Mouse (Mus musculus) neutrophil, adult 5-6 weeks (primary cell): ENCODE data around the gene Dcaf17. TPM values are rescaled to one million over a fixed set of nuclear protein-coding genes. Genes with fewer than 3 reads are reported as not detected.

ENCODE experiments used
- ATAC-seq: fragments of 151-379, 151-347 bp; 2 replicates; pipeline ENCODE4 v1.8.0; 2017; ENCODE audit warnings: mild to moderate bottlenecking, moderate TSS enrichment; ENCODE audit not compliant: insufficient number of reproducible peaks, poor library complexity, low FRiP score, severe bottlenecking; ENCODE audit errors: extremely low read depth
- total RNA-seq: library from RNA; stranded (forward); fragments of 200-1000 nt; gene quantifications from 2 replicates; pipeline ENCODE4 v1.2.3, GENCODE M21; 2017

Gene Dcaf17
- total RNA-seq, 1 experiment from 2014 or later = 22.5 TPM

GRCm38 (mm10) chr2:71046751-71047320, 8.3 kb upstream of the Dcaf17 start:
- ATAC-seq = no peak

GRCm38 (mm10) chr2:71048896-71049295, 6.2 kb upstream of the Dcaf17 start:
- 0 out of 2 replicates have a peak, but pooled peaks have one; percentile 1 for ATAC-seq

GRCm38 (mm10) chr2:71050511-71050910, 4.6 kb upstream of the Dcaf17 start:
- ATAC-seq = no peak

GRCm38 (mm10) chr2:71054716-71055115, 412 bp upstream of the Dcaf17 start:
- no peak for ATAC-seq

- ATAC-seq = no peak
These were observed 1.1 kb downstream of the Dcaf17 start for GRCm38 (mm10) chr2:71056115-71056835.

DNA sequence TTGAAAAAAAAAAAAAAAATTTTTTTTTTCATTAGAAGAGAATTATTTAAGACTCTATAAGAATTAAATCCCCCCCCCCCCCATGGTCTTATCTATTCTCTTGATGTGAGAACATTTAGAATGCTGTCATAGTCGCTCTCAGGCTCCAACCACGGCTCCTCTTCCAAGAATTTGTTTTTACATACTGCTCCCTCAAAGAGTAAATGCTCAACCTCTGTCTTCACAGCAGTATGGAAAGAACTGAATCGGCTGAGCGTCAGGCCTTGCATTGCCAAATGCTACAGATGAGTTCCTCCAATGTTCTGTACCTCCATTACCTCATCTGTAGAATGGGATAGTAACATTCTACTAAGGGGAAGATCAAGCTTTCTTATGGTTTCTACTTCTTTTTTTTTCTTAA, 16.5 kb downstream of the Dcaf17 start:
- no peak for ATAC-seq

- ATAC-seq = no peak
These were observed 18.2 kb downstream of the Dcaf17 start for GRCm38 (mm10) chr2:71073330-71073729.

DNA sequence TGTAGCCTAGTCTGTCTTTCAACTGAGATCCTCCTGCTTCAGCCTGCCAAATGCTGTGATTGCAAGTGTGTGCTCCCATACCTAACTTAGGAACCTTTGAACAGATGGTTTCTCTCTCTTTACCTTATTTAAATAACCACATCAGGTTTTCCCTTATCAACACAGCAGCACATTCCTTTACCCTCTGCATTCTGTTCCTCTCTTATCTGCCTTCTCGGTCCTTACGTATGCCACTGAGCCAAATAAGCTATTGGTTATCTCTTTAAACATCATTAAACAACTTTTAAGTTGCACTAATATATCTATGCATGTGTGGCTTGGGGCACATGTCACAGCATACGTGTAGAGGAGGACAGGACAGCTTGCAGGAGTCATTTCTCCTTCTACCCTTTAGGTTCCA, 18.7 kb downstream of the Dcaf17 start:
- no peak for ATAC-seq

- no peak for ATAC-seq
These were observed 27.3 kb downstream of the Dcaf17 start for GRCm38 (mm10) chr2:71082416-71082815.

DNA sequence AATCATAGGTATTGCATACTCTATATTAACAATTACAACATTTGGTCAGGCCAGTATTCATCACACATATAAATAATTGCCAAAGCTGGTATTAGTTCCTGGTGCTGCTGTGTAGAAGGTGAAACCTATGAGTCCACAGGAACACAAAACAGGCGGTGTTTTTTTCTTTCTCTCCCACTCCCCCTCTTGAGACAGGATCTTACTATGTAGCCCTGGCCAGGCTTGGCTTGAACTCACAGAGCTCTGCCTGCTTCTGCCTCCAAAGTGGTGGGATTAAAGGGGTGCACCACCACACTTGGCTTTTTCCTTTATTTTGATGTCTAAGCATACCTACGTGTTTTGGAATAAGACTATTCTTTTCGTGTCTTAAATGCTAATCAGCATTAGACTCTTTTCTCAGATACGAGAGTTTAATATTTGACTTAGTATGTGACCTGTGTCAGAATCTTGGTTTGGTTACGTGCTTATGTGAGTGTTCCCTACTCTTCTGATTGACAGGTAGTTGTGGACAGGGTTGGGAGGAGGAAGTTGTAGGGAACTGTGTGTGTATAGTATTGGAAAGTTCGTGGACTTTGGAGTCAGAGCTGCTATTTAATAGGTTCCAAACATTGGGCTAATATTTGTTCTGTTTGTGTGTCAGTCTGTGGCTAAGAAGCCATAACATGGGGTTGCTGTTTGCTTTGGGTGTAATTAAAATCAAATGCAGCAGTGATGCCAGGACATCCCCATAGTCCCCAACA, 28.5 kb downstream of the Dcaf17 start:
- no peak for ATAC-seq

DNA sequence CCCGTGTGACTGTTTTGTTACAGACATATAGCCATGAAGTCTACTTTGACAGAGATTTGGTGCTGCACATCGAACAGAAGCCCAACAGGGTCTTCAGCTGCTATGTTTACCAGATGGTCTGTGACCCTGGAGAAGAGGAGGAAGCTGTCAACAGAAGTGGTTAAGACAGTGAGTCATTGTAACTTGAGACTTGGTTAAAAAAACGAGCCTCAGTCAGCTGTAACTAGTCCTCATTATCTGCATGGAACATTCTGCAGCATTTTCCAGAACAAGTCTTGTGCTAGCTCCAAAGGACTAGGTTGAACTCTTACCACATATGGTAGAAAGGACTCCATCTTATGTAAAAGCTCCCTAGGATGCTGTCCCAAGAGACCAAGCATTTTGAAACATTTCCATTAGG, 34.6 kb downstream of the Dcaf17 start:
- no peak for ATAC-seq

DNA sequence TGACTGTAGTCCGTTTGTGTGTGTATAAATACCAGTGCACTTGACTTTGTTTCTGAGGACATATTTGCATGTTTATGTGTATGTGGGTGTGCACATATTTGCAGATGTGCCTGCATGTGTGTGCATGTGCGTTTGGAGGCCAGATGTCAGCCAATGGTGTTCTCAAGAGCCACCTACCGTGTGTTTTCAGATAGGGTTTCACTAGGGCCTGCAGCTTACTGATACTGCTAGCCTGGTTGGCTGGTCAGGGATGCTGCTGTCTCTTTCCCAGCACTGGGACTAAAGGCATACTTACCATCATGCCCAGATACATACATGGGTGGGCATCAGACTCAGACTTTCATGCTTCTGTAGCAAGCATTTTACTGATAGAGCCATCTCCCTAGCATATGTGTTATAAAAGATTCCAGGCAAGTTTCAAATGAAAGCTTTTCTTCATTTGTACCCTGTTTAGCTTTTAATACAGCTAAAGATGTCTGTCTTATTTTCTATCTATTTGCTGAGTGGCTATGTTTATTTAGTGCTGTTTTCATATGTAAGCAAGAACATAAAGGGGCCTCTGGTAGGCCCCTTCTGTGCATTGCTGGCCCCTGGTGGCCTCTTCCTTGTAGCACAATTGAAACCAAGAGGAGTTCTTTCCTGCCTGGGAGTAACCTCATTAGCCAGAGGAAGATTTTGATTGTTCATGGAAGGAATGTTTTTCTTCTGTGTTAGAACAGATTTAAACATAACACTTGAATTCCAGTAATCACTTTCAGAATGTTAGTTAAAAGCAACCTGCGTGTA, 35.7 kb downstream of the Dcaf17 start:
- ATAC-seq = no peak

DNA sequence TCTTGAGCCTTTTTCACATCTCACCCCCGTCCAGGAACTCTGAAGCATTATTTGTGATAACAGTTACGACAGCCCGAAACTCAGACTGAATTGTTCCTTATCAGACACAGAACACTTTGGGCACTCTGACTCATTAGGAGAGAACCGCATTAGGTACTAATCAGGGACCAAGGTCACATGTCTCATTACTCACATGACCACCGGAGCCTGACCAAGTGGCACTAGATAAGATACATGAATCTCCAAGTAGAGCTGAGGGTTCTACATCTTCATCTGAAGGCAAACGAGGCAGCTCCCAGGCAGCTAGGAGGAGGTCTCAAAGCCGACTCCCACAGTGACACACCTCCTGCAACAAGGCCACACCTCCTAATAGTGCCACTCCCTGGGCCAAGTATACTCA, 41.0 kb downstream of the Dcaf17 start:
- no peak for ATAC-seq

GRCm38 (mm10) chr2:71102621-71103291, 47.6 kb downstream of the Dcaf17 start:
- ATAC-seq = peak; percentile 15; the same call in 1 of the 2 replicates

GRCm38 (mm10) chr2:71103292-71103680, 48.2 kb downstream of the Dcaf17 start:
- peak; percentile 76 for ATAC-seq

GRCm38 (mm10) chr2:71104696-71105095, 49.6 kb downstream of the Dcaf17 start:
- ATAC-seq = peak; percentile 40; the same call in 1 of the 2 replicates

DNA sequence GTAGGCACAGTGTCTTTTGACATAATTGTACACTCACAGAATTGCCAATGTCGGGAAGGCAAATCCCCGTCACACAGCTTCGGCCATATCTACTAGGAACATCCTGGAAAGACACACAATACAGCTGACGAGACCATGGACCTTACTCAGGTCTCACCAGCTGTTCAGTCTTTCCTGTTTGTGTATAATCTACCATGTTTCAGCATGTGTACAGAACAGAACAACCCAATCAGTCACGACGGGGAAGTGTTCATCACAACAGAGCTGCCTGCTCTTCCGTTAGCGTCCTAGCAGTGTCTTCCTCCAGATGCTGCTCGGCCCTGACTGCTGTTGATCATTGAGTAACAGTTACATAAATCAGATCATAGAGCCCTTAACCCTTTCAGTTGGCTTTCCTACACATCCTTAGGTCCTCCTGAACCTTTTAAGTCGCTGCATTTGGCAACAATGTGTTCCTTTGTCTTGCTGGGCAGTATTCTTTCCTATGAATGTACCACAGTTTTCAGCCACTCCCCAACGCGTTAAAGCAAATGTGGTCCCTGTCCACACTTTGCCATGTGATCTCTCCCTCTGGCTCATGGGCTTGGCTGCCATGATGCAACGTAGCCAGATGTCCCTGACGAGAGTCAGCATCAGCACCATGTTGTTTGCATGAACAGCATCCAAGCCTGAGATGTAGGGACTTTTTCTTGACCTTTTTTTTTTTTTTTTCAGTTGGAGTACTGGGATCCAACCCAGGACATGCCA, 50.5 kb downstream of the Dcaf17 start:
- ATAC-seq = no peak

DNA sequence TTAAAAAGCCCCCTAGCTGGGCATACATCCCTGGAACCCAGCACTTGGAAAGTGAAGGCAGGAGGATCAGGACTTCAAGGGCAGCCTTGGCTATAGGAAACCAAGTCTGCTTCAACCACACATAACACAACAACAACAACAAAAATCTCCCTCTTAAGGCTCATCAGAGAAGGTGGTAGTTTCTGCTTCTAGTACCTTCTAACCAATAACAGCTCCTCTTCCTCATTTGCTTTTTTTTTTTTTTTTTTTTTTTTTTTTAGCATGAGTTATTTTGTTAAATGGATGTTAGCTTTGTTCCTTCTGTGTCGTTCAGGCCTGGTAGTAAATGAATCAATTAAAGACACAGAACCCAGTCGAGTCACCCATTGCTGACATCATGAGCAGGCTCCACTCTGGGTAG, 52.1 kb downstream of the Dcaf17 start:
- ATAC-seq = no peak
